Mouse (Mus musculus): ENCODE results near the gene 1700018F24Rik. TPM values are rescaled to one million over a fixed set of nuclear protein-coding genes. Genes with fewer than 3 reads are reported as not detected.

The 1700018F24Rik gene
- total and polyA plus RNA-seq, 3 experiments, result not detected

DNA sequence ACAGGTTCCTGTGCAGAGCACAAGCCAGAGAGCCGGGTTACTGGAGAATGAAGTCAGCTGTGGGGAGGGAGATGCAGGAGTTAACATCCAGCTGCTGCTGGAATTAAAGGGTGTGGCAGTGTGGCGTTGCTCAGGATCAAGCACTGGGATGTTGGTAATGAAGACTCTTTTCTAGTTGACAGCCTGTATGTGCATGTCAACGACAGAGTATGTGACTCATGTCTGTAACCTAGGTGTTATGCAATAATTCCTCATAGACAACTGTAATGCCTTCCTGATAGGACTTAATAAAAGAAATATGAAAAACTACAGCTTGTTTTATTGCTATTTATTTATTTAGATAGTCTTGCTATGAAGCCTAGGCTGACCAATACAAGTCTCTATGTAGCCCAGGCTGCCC, 26.1 kb downstream of the 1700018F24Rik start:
- in situ Hi-C loops (cut with MboI; ENCODE audit: low pct_ligation_motif_present, low pct_unique_long_range_greater_than_20kb, low sequenced_read_pairs) (loop anchor here (10.0 kb wide), 1 partner anchor 64 kb away; no protein-coding TSS in a partner anchor), dilution Hi-C loops (cut with MboI; ENCODE audit: extremely low pct_ligation_motif_present, extremely low pct_unique_long_range_greater_than_20kb, low sequenced_read_pairs) (no loop called here)
- Histone ChIP-seq H3K27ac (ENCODE audit: insufficient read depth, low read depth) (no peak overlapping the region), H3K27me3 (replicated peaks) (peaks cover 2% of the 10 kb centered on the region), H3K4me3 (replicated peaks in 1 of 3; ENCODE audit: low read depth in 2 of 3, low read length in 2 of 3, poor library complexity in 1 of 3) (no peak overlapping the region), H3K9me3 (replicated peaks; ENCODE audit: low read length) (no peaks in the 10 kb centered on the region), H3K4me2 (ENCODE audit: insufficient read depth, low read depth, poor library complexity, severe bottlenecking) (no peak overlapping the region), H3K79me2 (replicated peaks; ENCODE audit: control insufficient read depth, extremely low read depth, insufficient read depth, poor library complexity, severe bottlenecking) (no peaks in the 10 kb centered on the region), H3K36me3 (replicated peaks in 1 of 2; ENCODE audit: control insufficient read depth in 1 of 2, insufficient read depth in 1 of 2, low read length in 1 of 2) (no peaks in the 10 kb centered on the region), H3K9ac (ENCODE audit: insufficient read depth, low read depth) (no peak overlapping the region), H3K4me1 (ENCODE audit: control insufficient read depth in 1 of 2, insufficient read depth in 2 of 2) (no peaks in the 10 kb centered on the region)
- TF ChIP-seq MYC (IDR thresholded peaks at IDR 0.05; ENCODE audit: low read depth, low read length), result no peak
- no peak for TF ChIP-seq MAFK (IDR thresholded peaks at IDR 0.05; ENCODE audit: insufficient replicate concordance, low read length)
- TF ChIP-seq POLR2A (IDR thresholded peaks at IDR 0.05; ENCODE audit: low read depth, low read length), result no peak
- no peak for TF ChIP-seq E2F4 (IDR thresholded peaks at IDR 0.05; ENCODE audit: insufficient replicate concordance, low read depth, low read length)
- no peak for DNase-seq (ENCODE audit: extremely low read depth)

DNA sequence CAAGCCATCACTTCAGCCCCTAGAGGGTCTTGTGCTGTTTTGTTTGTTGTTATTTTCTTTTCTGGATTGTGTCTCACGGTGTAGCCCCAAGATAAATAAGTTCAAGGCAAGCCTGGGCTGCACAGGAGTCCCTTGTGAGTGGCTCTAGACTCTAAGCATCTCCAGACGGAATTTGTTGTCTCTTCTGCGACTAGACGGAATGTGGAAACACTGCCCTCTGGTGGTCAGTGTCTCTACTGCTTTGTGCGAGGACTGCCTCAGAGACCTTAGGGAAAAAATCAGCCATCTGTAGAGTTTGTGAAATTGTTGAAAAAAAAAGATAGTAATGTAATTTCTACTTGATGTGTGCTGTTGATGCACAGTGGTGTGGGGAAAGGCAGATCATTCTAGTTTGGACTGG, 26.9 kb downstream of the 1700018F24Rik start:
- H3K9ac ChIP-seq (ENCODE audit: insufficient read depth, low read depth), result no peak overlapping the region
- no peak overlapping the region for H3K27ac ChIP-seq (ENCODE audit: insufficient read depth, low read depth)
- TF ChIP-seq JUN (IDR thresholded peaks at IDR 0.05; ENCODE audit: insufficient read depth, low read depth, low read length), result no peak
- TF ChIP-seq BHLHE40 (IDR thresholded peaks at IDR 0.05; ENCODE audit: low read depth, low read length), result no peak
- no peak for TF ChIP-seq TBP (conservative IDR thresholded peaks at IDR 0.05; ENCODE audit: low read depth, low read length)
- TF ChIP-seq CTCF (conservative IDR thresholded peaks at IDR 0.05 in 1 of 2, IDR thresholded peaks at IDR 0.05 in 1 of 2; ENCODE audit: low read depth in 2 of 2, low read length in 2 of 2), result peak; percentile 88 to 90
- TF ChIP-seq CHD2 (IDR thresholded peaks at IDR 0.05; ENCODE audit: low read length), result no peak
- TF ChIP-seq ZKSCAN1 (IDR thresholded peaks at IDR 0.05; ENCODE audit: borderline replicate concordance, low read depth, low read length), result no peak
- peak; percentile 67 for TF ChIP-seq RAD21 (IDR thresholded peaks at IDR 0.05; ENCODE audit: low read depth, low read length)
- TF ChIP-seq EP300 (IDR thresholded peaks at IDR 0.05; ENCODE audit: low read length), result no peak
- TF ChIP-seq USF1 (IDR thresholded peaks at IDR 0.05; ENCODE audit: low read depth, low read length), result no peak
- TF ChIP-seq NELFE (IDR thresholded peaks at IDR 0.05; ENCODE audit: low read depth, low read length), result peak; percentile 20; the same call in 1 of the 2 replicates
- no peak for TF ChIP-seq NRF1 (IDR thresholded peaks at IDR 0.05; ENCODE audit: low read depth, low read length)
- no peak for TF ChIP-seq POLR2AphosphoS2 (IDR thresholded peaks at IDR 0.05; ENCODE audit: low read depth, low read length)
- TF ChIP-seq ZNF384 (IDR thresholded peaks at IDR 0.05; ENCODE audit: low read depth, low read length), result no peak
- TF ChIP-seq SMC3 (IDR thresholded peaks at IDR 0.05; ENCODE audit: low read depth, low read length), result peak; percentile 59
- TF ChIP-seq RCOR1 (conservative IDR thresholded peaks at IDR 0.05; ENCODE audit: low read depth, low read length), result no peak
- in situ Hi-C loops (cut with MboI; ENCODE audit: low pct_ligation_motif_present, low pct_unique_long_range_greater_than_20kb, low sequenced_read_pairs) (loop anchor here (10.0 kb wide), 1 partner anchor 65 kb away; no protein-coding TSS in a partner anchor), dilution Hi-C loops (cut with MboI; ENCODE audit: extremely low pct_ligation_motif_present, extremely low pct_unique_long_range_greater_than_20kb, low sequenced_read_pairs) (no loop called here)
- no peaks in the 10 kb centered on the region for H3K36me3 ChIP-seq (replicated peaks in 1 of 2; ENCODE audit: control insufficient read depth in 1 of 2, insufficient read depth in 1 of 2, low read length in 1 of 2)
- H3K9me3 ChIP-seq (replicated peaks; ENCODE audit: low read length), result no peaks in the 10 kb centered on the region
- peak; percentile 77 for DNase-seq (ENCODE audit: extremely low read depth)
- no peaks in the 10 kb centered on the region for H3K79me2 ChIP-seq (replicated peaks; ENCODE audit: control insufficient read depth, extremely low read depth, insufficient read depth, poor library complexity, severe bottlenecking)
- no peak overlapping the region for H3K4me2 ChIP-seq (ENCODE audit: insufficient read depth, low read depth, poor library complexity, severe bottlenecking)
- no peaks in the 10 kb centered on the region for H3K4me1 ChIP-seq (ENCODE audit: control insufficient read depth in 1 of 2, insufficient read depth in 2 of 2)
- H3K4me3 ChIP-seq (replicated peaks in 1 of 3; ENCODE audit: low read depth in 2 of 3, low read length in 2 of 3, poor library complexity in 1 of 3), result no peak overlapping the region
- peaks cover 2% of the 10 kb centered on the region for H3K27me3 ChIP-seq (replicated peaks)
